Mouse (Mus musculus): ENCODE data around the gene Tmtc4.

Tmtc4 gene

GRCm38 (mm10) chr14:122974854-122975570 is 8.8 kb downstream of the Tmtc4 start:
- intact Hi-C loops (cut with DNase I): no loop called here

DNA sequence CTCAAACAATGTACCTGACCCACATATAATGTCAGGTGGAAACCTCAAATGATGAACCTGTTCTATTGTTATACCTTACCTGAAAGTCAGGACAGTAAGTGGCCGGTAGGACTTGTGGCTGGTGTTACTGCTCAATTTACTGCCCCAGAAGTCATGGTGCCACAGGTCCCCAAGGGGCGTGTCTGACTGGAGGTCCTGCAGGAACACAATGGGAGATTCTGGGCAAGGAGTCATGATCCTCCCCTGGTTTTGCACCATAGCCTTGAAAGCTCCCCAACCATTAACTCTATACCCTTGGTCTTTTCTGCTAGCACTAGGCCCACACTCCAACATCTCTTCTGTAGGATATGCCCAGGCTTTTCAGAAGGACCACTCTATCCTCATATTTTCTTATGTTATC is 10.7 kb downstream of the Tmtc4 start:
- intact Hi-C loops (cut with DNase I): no loop called here

DNA sequence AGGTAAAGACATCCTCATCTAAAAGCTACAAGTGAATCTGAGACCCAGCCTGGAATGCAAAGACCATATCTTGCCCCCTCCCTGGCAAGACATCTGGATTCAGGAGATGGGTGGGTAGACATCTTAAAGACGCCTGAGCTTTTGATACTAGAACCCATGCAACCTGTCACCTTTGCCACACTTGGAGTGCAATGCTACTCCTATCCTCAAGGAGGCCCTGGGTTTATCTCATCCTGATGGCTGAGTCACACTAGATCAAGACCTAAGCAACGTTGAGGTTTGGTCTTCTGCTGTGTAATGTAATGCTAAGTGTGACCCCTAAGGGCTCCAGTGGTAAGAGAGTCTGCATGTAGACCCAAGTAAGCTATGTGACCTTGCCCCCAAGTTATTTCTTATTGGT is 15.8 kb downstream of the Tmtc4 start:
- intact Hi-C loops (cut with DNase I): no loop called here

DNA sequence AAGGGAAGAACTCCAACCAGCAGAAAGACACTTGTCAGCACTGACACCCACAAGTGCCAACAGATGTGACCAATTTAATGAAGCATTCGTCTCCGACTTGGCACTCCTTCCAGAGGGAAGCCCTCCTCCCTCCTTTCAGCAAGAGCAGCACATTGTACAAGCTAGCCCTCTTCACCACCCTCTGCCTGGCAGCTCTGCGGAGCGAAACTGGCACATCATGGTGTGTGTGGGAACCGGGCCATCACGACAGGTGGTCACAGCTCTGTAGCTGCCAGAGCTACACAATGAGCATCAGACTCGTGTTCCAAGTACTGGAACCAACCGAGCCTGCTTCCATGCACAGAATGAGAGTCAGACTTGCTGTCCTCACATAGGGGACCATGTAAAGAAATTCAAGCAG is 25.9 kb downstream of the Tmtc4 start:
- intact Hi-C loops (cut with DNase I): no loop called here

GRCm38 (mm10) chr14:122953331-122953730 is 30.5 kb downstream of the Tmtc4 start:
- intact Hi-C loops (cut with DNase I): loop anchor here (5.0 kb wide), 2 partner anchors 289 to 364 kb away; no protein-coding TSS in a partner anchor

GRCm38 (mm10) chr14:122952556-122952955 is 31.3 kb downstream of the Tmtc4 start:
- intact Hi-C loops (cut with DNase I): loop anchor here (5.0 kb wide), 2 partner anchors 290 to 365 kb away; no protein-coding TSS in a partner anchor

GRCm38 (mm10) chr14:122951676-122952445 is 32.0 kb downstream of the Tmtc4 start:
- intact Hi-C loops (cut with DNase I): loop anchor here (5.0 kb wide), 2 partner anchors 290 to 365 kb away; no protein-coding TSS in a partner anchor

GRCm38 (mm10) chr14:122950915-122951314 is 32.9 kb downstream of the Tmtc4 start:
- intact Hi-C loops (cut with DNase I): loop anchor here (5.0 kb wide), 2 partner anchors 291 to 366 kb away; no protein-coding TSS in a partner anchor

GRCm38 (mm10) chr14:122943475-122943853 is 40.4 kb downstream of the Tmtc4 start:
- intact Hi-C loops (cut with DNase I): no loop called here

GRCm38 (mm10) chr14:122942757-122943474 is 40.9 kb downstream of the Tmtc4 start:
- intact Hi-C loops (cut with DNase I): no loop called here

DNA sequence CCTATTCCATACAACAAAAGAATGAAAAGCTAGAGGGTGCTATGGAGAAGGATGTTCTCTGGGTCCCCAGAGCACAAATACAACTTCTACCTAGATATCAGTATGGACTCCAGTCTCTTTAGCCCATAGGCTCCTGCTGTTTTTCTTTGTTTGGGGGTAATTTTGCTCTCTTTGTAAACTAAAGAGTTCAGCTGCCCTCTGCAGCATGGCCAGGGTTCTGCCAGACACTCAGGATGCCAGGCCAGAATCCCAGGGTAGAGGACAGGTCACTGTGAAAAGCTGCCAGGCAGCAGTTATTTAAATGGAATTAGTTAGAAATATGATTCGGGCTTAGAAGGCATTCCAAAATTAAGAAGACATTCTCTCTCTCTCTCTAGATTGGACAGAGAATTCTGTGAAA is 47.4 kb downstream of the Tmtc4 start:
- intact Hi-C loops (cut with DNase I): no loop called here

GRCm38 (mm10) chr14:122920011-122920410 is 63.8 kb downstream of the Tmtc4 start:
- intact Hi-C loops (cut with DNase I): no loop called here

DNA sequence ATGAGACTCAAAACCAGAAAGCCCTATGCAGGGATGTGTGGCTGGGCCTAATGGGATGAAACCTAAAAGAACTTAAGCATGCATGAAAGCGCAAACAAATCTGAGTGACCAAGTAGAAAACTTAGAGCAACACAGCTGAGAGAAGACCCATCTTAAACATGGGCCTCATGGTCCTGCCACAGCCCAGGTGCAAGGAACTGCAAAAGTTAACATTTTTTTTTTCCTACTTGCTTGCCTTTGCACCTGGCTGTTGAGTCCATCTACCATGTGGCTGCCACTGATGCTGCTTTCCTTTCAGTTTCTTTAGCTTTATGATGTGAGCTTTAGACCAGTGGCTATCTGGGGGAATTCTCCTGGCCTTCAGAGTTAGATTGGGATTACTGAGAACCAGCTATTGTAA is 66.2 kb downstream of the Tmtc4 start:
- intact Hi-C loops (cut with DNase I): no loop called here

DNA sequence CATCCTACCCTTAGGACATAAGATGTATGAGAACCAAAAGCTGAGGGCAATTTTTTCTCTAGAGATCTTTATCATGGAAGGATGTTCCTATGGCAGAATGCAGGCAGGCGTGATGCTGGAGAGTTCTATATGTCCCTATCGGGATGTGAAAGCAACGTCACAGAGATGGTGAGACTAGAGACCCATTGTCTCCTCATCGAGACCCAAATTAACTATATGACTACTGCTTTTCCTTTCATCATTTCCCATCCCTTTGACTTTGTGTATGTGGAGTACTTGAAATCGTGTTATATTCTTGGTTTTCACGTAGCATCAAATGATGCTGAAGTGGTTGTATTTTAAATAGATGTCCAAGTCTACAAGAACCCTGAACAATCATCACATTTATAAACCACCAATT is 70.2 kb downstream of the Tmtc4 start, which contains the start of gene Ggact:
Gene Ggact (minus strand): TSS at position 101 of the 400 bp plus-strand sequence.
- intact Hi-C loops (cut with DNase I): no loop called here

DNA sequence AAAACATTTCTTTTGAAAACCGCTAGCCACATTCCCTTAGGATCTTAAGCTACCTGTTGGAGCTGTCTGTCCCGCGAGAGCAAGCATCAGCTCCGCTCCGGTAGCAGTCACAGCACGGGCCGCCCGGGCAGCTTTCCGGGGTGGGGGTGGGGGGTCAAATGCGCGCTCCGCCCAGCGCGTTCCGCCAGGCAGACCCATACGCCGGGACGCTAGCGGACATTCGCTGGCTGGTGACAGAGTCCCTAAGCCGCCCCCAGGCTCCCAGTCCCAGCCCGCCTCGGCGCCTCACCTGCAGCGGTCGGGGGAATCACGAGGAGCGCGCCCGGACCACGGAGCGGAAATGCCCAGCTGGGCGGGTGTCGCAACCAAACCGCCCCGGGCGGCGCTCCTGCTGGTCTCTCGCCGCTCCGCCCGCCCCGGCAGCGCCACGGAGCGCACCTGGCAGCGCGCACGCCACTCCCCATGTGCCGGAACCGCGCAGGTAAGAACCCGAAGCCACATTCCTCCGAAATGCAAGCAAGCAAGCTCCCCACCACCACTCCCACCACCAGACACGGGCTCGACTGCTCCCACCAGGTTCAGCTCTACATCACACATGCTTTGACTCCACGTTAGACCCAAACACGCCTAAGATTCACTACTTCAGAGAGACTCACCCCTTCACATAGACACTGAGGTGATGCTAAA is 70.9 kb downstream of the Tmtc4 start:
- intact Hi-C loops (cut with DNase I): no loop called here

DNA sequence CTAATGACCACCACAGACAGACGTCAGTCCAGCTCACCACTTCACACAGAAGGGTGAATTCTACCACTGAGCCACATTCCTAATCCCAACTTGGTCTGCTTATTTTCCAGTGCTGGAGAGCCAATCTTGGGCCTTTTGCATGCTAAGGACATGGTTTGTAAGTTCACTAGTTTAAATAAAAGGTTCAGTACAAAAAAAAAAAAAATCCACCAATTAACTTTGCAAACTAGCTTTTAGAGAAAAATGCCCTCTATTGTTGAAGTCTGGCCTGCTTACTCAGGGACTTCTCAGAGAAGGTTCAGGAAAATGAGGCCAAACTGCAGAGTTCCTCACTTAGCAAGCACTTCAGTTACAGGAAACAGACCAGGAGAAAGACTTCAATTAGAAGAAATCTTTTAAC is 71.7 kb downstream of the Tmtc4 start:
- intact Hi-C loops (cut with DNase I): no loop called here

- intact Hi-C loops (cut with DNase I): no loop called here
Observed at GRCm38 (mm10) chr14:122911265-122911664, 72.6 kb downstream of the Tmtc4 start.

- intact Hi-C loops (cut with DNase I): no loop called here
Observed at GRCm38 (mm10) chr14:122909368-122910091, 74.3 kb downstream of the Tmtc4 start.

- intact Hi-C loops (cut with DNase I): no loop called here
Observed at GRCm38 (mm10) chr14:122908075-122908474, 75.8 kb downstream of the Tmtc4 start.

- intact Hi-C loops (cut with DNase I): no loop called here
Observed at GRCm38 (mm10) chr14:122905007-122905406, 78.8 kb downstream of the Tmtc4 start.

Data from adrenal gland (tissue).